Mouse (Mus musculus) erythroid progenitor cell, adult 5-6 weeks (primary cell): ENCODE results near the gene Tapbp. TPM values are rescaled to one million over a fixed set of nuclear protein-coding genes. Genes with fewer than 3 reads are reported as not detected.

Experiments used
- ATAC-seq: replicated peaks from 2 replicates; pipeline ENCODE4 v1.8.0; 2016; ENCODE audit warnings: moderate number of reproducible peaks, mild to moderate bottlenecking, moderate TSS enrichment, inconsistent platforms; ENCODE audit not compliant: poor library complexity, low FRiP score, severe bottlenecking
- total RNA-seq, 2 experiments: library from RNA; stranded (forward) in 1 of 2; stranded (reverse) in 1 of 2; fragments of 150-400 nt in 1 of 2; fragments of 186-747, 209-891 nt in 1 of 2; gene quantifications; 2 replicates each; pipeline versions ENCODE4 v1.2.3 to v1.2.4; 2015 to 2017; ENCODE audit warnings: low replicate concordance in 2 of 2

Gene Tapbp
- total RNA-seq, 2 experiments from 2014 or later, result 88.4 to 97.2 TPM

DNA sequence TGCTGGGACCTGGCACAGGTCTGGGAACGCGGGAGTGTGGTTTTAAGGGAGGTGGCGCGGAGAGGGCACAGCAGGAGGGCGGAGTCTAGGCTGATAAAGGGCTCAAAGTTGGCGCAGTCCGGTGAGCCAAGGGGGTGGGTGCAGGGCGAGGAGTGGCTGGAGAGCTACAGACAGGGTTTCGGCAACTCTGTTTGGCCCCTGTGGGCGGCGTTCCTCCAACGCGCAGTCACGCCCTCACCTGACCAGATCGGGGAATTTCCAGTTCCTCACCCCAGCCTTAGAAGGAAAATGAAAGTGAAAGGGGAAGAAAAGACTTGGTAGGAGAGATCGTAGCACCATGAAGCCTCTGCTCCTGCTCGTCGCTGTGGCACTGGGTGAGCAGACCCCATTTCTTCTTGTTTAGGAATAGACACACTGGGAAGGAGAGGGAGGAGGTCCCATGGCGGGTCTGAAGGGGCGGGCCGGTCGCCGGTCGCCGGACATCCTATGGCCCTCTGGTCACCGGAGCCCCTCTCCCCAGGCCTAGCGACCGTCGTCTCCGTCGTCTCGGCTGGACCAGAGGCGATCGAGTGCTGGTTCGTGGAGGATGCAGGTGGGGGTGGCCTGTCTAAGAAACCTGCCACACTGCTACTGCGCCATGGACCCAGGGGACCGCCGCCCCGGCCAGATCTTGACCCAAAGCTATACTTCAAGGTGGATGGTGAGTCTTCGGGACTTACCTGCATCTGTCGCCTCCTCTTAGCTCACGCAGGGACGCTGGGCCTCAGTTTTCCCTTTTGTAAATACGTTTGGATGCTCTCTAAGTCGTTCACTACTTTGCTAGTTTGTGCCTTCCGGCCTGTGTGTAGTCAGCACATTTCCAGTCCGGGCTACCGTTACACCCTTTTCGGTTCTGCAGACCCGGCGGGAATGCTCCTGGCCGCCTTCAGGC lies 3.9 kb downstream of the Tapbp start:
- peak; percentile 73 for ATAC-seq

DNA sequence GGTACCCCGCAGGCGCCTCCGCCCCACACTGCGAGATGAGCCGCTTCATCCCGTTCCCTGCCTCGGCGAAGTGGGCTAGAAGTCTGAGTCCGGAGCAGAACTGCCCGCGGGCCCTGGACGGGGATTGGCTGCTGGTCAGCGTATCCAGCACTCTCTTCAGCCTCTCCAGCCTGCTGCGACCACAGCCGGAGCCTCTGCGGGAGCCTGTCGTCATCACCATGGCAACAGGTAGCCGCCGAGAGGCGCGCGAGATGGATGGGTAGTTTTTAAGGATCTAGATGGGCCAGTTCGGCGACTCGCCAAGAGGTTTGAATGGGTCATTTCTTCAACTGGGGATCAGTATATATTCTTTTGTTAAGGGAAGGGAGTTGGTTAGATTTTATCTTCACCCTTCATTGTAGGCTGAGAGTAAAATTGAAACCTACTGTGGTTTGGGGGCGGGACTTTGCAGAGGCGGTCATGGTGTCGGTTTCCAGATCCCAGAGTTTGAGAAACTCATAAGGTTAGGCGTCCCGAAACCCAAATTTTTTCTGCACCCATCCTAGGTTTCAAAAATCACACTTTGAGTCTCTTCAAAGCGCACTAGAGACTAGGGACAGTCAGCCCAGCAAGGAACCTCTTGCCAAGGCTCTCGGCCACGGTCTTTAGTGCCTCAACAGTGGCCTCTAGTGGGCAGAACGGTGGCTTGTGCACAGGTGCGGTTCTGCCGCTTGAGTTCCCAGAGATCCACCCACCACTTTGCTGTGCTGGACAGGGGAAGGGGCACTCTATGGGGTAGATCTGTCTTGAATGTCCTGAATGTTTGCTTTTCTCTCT lies 4.8 kb downstream of the Tapbp start:
- peak; percentile 57 for ATAC-seq

DNA sequence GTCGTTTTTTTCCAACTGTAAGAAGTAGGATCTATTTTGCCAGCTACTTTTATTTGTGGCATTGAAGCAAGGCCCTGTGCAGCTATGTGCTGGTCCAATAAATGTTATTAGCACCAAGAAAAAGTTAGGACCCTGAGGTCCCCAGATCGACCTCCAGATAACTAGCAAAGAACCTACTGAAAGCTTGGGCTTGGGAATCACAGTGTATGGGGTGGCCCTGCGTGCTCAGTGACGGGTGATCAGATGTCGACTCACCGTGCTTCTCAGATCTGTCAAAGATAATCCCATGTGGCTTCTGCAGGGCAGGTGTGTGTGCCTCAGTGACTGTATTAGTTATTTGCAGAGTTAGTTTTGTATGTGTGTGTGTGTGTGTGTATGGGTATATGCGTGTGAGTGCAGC lies 5.7 kb downstream of the Tapbp start:
- no peak for ATAC-seq

DNA sequence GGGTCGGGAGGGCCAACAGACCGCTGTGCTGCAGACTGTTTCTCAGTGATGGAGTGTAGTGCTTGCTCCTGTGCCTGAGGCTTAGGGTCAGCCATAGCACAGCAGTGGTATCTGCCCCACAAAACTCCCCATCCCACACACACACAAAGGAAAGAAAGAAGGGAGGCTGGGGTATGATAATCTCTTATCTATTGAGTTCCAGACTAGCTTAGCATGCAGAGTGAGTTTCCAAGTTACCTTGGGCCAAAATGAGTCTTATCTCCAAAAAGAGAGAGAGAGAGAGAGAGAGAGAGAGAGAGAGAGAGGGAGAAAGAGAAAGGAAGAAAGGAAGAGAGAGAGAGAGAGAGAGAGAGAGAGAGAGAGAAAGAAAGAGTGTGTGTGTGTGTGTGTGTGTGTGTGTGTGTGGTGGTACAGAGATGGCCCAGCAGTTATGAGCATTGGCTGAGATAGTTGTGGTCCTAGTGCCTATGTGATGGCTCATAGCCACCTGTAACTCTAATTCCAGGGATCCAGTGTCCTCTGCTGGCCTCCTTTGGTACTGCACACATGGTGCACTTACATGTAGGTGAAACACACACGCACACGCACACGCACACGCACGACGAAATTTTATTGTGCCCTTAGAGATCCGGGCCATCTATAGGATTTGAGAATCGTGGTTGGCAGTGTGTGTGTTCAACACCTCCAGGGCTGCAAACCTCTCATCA lies 9.0 kb downstream of the Tapbp start:
- no peak for ATAC-seq

DNA sequence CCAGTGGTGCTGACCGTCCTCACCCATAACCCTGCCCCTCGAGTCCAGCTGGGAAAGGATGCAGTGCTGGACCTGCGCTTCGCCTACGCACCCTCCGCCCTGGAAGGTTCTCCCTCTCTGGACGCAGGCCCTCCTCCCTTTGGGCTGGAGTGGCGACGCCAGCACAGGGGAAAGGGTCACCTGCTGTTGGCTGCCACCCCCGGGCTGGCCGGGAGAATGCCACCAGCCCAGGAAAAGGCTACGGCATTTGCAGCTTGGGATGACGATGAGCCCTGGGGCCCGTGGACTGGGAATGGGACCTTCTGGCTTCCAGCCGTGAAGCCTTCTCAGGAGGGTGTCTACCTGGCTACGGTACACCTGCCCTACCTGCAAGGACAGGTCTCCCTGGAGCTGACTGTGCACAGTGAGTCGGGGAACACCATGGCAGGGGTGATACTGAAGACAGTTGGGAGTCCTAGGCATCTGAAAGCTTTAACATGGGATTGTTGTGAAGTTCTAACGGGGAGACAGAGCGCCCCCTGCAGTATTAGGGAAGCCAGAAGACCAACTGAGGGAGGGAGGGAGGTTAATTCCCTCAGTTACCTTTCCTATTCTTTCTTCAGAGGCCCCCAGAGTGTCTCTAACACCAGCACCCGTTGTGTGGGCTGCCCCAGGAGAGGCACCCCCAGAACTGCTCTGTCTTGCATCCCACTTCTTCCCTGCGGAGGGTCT lies 9.9 kb downstream of the Tapbp start:
- ATAC-seq, result no peak

DNA sequence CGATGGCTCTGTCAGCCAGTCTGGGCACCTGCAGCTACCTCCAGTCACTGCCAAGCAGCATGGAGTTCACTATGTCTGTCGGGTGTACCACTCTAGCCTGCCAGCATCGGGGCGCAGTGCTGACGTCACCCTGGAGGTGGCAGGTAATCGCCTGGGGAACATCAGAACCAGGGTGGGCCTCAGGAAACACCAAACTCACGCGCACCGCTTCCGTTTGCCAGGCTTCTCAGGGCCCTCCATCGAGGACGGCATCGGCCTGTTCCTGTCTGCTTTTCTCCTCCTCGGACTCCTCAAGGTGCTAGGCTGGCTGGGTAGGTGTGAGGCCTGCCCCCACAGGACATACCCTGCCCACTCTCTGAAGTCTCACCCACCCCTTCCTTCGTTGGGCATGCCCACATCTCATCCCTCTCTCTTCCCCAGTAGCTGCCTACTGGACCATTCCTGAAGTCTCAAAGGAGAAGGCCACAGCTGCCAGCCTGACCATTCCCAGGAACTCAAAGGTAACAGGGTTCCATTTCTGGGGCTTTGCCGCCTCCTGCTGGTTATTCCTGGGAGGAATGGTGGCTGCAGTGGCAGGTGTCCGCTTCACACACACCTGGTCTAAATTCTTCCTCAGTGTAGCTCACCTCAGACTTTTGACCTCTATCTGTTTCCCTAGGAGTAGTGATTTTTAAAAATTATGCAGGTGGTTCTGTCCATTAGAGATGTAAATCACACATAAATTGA lies 10.7 kb downstream of the Tapbp start:
- ATAC-seq, result no peak

DNA sequence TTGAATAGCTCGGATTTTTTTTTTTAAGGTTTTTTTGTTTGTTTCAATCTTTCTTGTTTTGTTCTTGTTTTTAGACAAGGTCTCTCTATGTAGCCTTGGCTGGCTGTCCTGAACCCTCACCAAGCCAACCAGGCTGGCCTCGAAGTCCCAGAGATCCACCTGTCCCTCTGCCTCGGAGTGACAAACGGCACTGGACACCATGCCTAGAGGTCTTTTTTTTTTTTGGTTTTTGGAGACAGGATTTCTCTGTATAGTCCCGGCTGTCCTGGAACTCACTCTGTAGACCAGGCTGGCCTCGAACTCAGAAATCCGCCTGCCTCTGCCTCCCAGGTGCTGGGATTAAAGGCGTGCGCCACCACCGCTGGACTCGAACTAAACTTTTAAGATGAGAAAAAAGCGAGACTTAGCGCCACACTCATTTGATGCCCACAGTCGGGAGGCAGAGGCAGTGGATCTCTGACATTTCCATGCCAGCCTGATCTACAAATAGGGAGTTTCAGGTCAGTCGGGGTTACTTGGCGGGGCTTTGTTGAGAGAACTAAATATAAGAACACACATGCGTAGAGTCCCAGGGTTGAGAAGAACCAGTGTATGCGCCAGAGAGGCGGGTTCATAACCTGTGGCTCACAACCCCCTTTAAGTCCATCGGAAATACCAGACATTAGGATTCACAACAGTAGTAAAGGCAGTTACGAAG lies 12.7 kb downstream of the Tapbp start:
- no peak for ATAC-seq

DNA sequence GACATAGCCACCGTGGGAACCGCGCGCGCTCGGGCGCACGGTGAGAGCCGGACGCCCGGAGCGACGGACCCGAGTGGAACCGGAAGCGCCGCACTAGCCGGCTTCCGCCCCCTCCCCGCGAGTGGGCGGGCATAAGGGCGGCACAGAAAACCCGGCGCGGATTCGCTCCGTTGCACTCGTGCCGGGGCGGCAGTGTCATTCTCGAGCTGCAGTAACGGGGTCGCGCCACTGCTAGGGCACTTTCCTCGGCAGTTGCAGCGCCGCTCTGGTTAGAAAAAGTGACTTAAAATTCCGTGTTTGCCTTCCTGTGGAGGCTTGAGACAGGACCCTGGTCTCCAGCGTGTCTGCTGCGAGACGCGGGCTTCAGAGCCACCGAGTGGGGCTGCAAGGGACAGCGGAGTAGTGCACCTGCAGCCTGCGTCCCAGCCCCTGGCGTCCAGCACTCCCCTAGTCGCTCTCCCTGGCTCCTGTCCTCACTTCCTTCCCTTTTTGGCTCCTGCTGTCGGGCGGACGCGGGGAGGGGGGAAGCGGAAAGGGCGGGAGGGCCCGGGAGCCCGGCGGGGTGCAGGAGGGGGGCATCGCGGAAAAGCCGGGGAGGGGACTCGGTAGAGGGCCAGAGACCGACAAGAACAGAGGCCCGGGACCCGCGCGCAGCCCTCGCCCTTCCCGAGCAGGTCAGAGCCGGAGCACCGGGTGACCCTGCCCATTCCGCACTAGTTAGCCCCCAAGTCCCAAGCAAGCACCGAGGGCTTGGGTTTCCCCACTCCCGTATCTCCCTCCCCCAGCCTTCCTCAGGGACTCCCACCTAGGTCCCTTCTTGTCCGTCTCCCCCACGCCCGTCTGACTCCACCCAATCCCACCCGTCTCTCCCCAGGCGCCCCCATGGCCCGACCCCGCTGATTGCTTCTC lies 13.9 kb downstream of the Tapbp start, which contains the start of gene Rgl2:
TSS of gene Rgl2 (plus strand) at position 173 of the 909 bp plus-strand sequence.
- ATAC-seq, result peak; percentile 89

DNA sequence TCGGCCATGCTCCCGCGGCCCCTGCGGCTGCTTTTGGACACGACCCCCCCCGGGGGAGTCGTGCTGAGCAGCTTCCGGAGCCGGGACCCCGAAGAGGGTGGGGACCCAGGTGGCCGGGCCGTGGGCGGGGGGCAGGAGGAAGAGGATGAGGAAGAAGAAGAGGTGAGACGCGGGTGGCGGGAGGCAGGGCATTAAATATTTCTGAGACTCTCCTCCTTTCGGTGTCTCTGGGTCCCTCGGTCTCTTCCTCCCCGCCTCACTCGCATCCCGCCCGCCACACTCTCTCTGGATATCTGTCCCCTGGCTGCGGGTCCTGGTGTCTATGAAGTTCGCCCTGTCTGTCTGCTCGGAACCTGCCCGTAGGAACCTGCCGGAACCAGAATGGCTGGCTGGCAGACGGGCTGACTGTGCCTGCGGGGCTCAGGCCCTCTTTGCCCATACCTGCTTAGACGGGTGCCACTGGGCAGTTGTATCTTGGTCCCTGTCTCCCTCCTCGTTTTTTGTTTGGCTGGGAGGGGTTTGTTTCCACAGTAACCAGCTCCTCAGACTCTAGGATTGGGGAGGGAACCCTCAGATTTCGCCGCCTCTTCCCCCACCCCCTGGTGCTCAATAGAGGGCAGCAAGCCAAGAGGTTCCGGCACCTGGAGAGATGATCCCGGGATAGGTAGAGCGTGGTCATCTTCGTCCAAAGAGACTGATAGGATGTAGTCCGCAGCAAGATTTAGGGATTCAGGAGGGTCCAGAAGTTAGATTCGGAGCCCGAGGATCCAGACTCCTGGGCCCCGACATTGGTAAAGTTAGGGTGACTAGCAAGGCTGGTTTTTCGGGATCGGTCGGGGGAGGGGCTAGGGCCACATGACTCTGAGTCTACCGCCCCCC lies 14.8 kb downstream of the Tapbp start:
- ATAC-seq, result no peak

DNA sequence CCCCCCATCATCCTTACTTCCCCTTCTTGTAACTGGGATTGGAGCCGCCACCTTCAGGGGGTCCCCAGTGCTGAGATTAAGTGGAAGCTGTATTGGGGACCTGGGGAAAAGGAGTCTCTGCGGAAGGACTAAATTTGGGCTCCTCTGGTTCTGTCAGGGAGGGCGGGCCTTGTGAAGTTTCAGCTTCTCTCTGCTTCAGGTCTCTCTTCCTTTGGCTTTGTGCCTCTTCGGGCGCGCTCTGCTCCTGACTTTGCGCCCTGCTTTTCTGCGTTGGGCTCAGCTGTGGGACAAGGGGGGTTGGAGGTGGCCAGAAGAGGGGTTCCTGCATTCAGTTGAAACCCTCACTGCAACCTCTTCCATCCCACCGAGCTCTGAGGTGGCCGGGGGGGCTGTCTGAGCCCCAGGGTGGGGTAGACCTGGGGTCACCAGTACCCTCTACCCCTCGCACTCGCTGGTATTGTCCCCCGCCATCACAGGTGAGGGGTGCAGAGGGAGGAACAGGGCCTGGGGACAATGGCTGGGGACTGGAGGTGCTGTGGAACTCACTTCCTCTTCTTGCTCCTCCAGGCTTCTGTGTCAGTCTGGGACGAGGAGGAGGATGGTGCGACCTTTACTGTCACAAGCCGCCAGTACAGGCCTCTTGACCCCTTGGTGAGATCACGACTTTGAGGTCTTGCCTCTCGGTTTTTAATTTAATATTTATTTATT lies 15.6 kb downstream of the Tapbp start:
- ATAC-seq, result no peak

DNA sequence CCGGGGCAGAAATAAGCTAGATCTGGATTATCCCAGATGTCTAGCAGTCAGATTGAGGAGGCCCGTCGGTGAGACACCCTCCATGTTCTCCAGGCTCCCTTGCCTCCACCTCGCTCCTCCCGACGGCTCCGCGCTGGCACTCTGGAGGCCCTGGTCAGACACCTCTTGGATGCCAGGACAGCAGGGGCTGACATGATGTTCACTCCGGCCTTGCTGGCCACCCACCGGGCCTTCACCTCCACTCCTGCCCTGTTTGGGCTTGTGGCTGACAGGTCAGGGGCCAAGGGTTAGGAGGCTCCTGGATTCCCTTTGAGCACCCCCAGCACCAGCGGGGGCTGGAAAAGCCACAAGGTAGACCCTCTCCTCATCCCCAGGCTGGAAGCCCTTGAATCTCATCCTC lies 16.2 kb downstream of the Tapbp start:
- no peak for ATAC-seq

DNA sequence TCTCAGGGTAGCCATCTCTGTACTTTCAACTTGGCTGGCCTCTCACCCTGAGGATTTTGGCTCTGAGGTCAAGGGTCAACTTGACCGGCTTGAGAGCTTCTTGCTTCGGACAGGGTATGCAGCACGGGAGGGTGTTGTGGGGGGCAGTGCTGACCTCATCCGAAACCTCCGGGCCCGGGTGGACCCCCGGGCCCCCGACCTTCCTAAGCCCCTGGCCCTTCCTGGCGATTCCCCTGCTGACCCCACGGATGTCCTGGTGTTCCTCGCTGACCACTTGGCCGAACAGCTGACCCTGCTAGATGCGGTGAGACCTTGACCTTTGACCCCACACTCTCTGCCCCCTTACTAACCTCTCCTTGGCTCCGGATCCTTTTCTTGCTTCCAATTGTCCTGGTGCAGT lies 16.7 kb downstream of the Tapbp start:
- ATAC-seq, result no peak

DNA sequence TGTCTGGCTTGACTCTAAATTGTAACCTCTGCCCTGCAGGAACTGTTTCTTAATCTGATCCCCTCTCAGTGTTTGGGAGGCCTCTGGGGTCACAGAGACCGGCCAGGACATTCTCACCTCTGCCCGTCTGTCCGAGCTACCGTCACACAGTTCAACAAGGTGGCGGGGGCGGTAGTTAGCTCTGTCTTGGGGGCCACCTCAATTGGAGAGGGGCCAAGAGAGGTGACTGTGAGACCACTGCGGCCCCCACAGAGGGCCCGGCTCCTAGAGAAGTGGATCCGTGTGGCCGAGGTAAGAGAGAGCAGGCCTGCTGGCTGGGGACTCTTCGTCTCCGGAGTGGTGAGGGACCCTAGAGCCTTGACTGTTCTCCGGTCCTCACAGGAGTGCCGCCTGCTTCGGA lies 17.3 kb downstream of the Tapbp start:
- ATAC-seq, result no peak

DNA sequence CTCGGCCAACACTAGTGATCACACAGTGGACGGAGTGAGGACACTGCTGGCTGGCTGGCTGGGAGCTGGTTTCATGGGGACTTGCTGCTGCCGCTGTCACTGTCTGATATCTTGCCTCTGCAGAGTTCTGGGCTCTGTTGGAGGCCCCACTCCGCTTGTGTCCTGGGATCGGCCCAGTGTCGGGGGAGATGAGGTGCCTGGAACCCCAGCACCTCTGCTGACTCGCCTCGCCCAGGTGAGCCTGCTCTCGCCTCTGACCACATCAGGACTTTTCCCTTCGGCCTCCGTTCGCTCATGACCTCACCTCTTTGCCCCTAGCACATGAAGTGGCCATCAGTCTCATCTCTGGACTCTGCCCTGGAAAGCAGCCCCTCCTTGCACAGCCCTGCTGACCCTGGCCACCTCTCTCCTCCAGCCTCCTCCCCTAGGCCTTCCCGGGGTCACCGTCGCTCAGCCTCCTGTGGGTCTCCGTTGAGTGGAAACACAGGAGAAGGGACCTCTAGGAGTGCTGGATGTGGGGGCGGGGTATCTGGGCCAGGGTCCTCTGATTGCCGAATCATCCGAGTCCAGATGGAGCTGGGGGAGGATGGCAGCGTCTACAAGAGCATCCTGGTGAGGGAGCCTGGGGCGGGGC lies 19.8 kb downstream of the Tapbp start:
- ATAC-seq, result no peak

DNA sequence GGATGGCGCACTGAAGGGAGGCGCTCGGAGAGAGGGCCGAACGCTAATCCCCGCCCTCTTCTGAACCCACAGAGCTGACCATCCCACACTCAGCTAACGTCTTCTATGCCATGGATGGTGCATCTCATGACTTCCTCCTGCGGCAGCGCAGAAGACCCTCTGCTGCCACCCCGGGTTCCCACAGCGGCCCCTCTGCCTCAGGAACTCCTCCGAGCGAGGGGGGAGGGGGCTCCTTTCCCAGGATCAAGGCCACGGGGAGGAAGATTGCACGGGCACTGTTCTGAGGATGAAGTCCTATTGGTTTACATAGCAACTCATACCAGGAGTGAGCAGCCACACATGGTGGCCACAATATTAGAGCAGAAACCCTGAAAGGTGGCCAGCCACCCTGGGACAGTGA lies 21.3 kb downstream of the Tapbp start:
- ATAC-seq, result no peak
